Mouse (Mus musculus): ENCODE measurements around the gene Arid3a.
A peak's percentile ranks its signal among the peaks of the same experiment; 100 is the strongest.

DNA sequence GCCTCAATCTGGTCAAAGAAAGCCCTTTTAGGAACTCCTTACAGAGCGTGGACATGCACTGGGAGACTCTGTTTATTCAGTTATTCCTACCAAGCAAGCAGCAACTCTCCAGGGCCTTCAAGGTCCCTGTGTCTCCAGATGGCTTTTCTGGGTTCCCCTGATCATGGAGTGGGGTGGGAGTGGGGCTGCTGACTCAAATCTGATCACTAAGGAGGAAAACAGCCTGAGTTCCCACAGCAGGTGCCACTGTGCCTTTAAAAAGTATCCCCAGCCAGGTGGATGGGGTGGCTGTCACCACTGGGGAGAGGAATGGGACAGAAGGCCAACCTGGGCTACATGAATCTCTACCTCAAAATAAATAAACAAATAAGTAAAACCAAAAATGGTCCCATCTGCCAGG is 16.1 kb downstream of the Arid3a start:
- TF ChIP-seq MAFK (IDR thresholded peaks at IDR 0.05; ENCODE audit: insufficient replicate concordance, low read length) = 0 out of 2 replicates have a peak, but pooled peaks have one; percentile 9
- no peak for TF ChIP-seq ZKSCAN1 (IDR thresholded peaks at IDR 0.05; ENCODE audit: borderline replicate concordance, low read depth, low read length)
- TF ChIP-seq UBTF (IDR thresholded peaks at IDR 0.05; ENCODE audit: low read depth, low read length) = no peak
- TF ChIP-seq MXI1 (IDR thresholded peaks at IDR 0.05; ENCODE audit: low read depth, low read length) = no peak
- TF ChIP-seq MEF2A (IDR thresholded peaks at IDR 0.05; ENCODE audit: borderline replicate concordance, low read depth, low read length) = peak; percentile 55; the same call in 1 of the 2 replicates
- TF ChIP-seq USF1 (IDR thresholded peaks at IDR 0.05; ENCODE audit: low read depth, low read length) = no peak
- TF ChIP-seq CTCF (conservative IDR thresholded peaks at IDR 0.05 in 1 of 2, IDR thresholded peaks at IDR 0.05 in 1 of 2; ENCODE audit: low read depth in 2 of 2, low read length in 2 of 2) = no peak
- peak; percentile 60; the same call in 1 of the 2 replicates for TF ChIP-seq EP300 (IDR thresholded peaks at IDR 0.05; ENCODE audit: low read length)
- TF ChIP-seq CHD2 (IDR thresholded peaks at IDR 0.05; ENCODE audit: low read length) = peak; percentile 75; the same call in 1 of the 2 replicates
- TF ChIP-seq POLR2A (IDR thresholded peaks at IDR 0.05; ENCODE audit: low read depth, low read length) = no peak; the same call in 1 of the 2 replicates
- no peak for TF ChIP-seq KAT2A (IDR thresholded peaks at IDR 0.05; ENCODE audit: insufficient replicate concordance, low read length)
